Mouse (Mus musculus) Patski (cell line): Measurements from ENCODE around the gene Ctnnb1. TPM values are rescaled to one million over a fixed set of nuclear protein-coding genes. Genes with fewer than 3 reads are reported as not detected.

Experiments
- ATAC-seq: fragments of 100-300 bp; one replicate; pipeline ENCODE4 v1.8.0; 2021
- CTCF ChIA-PET: fragments of 350-600 bp; sonication (Branson Sonifier 250); formaldehyde crosslinking; loops from one replicate; lab custom pipeline; 2022; ENCODE audit warnings: inconsistent platforms; lab: Charles Lee
- POLR2A ChIA-PET: fragments of 350-600 bp; sonication (Branson Sonifier 250); formaldehyde crosslinking; loops from one replicate; lab custom pipeline; 2022; ENCODE audit warnings: antibody characterized with exemption, inconsistent platforms; lab: Charles Lee
- DNase-seq: peaks from one replicate; pipeline ENCODE4 v3.0.0-alpha.2; 2011; ENCODE audit warnings: low read depth, low spot score
- H3K27me3 ChIP-seq: fragments of 371-371 bp; one replicate; pipeline ENCODE4 v1.5.1; 2021
- CTCF ChIP-seq: fragments of 100-300 bp; IDR thresholded peaks from one replicate; pipeline ENCODE4 v1.5.1; 2021
- in situ Hi-C: fragments of 300-500 bp; cut with MboI; formaldehyde crosslinking; loops from 3 replicates; pipeline ENCODE4 v1.11.1; 2018; ENCODE audit warnings: low pct_unique_long_range_greater_than_20kb, mixed read lengths
- polyA plus RNA-seq: library from polyadenylated mRNA; unstranded; gene quantifications from one replicate; pipeline ENCODE4 v1.2.3, GENCODE M21; 2021

Ctnnb1 gene
- polyA plus RNA-seq, 1 experiment from 2014 or later = 651 TPM

- ChIA-PET POLR2A (no interaction called here), CTCF (no interaction called here)
- H3K27me3 ChIP-seq = no peaks in the 10 kb centered on the region
- ATAC-seq (no peak), DNase-seq (no peak)
- no peak for TF ChIP-seq CTCF
- in situ Hi-C loops = no loop called here
These were observed 32.5 kb downstream of the Ctnnb1 start for GRCm38 (mm10) chr9:120961466-120961865.

GRCm38 (mm10) chr9:120961969-120962700 is 33.1 kb downstream of the Ctnnb1 start:
- in situ Hi-C loops = no loop called here
- ChIA-PET POLR2A (interaction anchor here (0.8 kb wide), 1 partner anchor 147 kb away, joined by 4 read pairs; no protein-coding TSS in a partner anchor), CTCF (interaction anchor here (2.4 kb wide), 1 partner anchor 20 kb away, joined by 6 read pairs; no protein-coding TSS in a partner anchor)
- no peaks in the 10 kb centered on the region for H3K27me3 ChIP-seq
- no peak for TF ChIP-seq CTCF
- no peak for ATAC-seq
- DNase-seq = no peak

GRCm38 (mm10) chr9:120963104-120963503 is 34.1 kb downstream of the Ctnnb1 start:
- no peaks in the 10 kb centered on the region for H3K27me3 ChIP-seq
- no peak for TF ChIP-seq CTCF
- ATAC-seq = no peak
- in situ Hi-C loops = no loop called here
- DNase-seq = no peak
- ChIA-PET CTCF (interaction anchor here (2.4 kb wide), 1 partner anchor 20 kb away, joined by 6 read pairs; no protein-coding TSS in a partner anchor), POLR2A (interaction anchor here (0.8 kb wide), 1 partner anchor 148 kb away, joined by 4 read pairs; no protein-coding TSS in a partner anchor)

GRCm38 (mm10) chr9:120963720-120964119 is 34.7 kb downstream of the Ctnnb1 start:
- ChIA-PET POLR2A (no interaction called here), CTCF (interaction anchor here (1.0 to 2.4 kb wide), 2 partner anchors 21 to 126 kb away, joined by 3 to 6 read pairs; no protein-coding TSS in a partner anchor)
- no peaks in the 10 kb centered on the region for H3K27me3 ChIP-seq
- no peak for TF ChIP-seq CTCF
- DNase-seq (no peak), ATAC-seq (peak; percentile 55)
- in situ Hi-C loops = no loop called here

- DNase-seq = no peak
- H3K27me3 ChIP-seq = no peaks in the 10 kb centered on the region
- POLR2A ChIA-PET = no interaction called here
- in situ Hi-C loops = no loop called here
- ATAC-seq = peak; percentile 58
- CTCF ChIA-PET = interaction anchor here (0.8 to 2.4 kb wide), 3 partner anchors 22 to 144 kb away, joined by 3 to 6 read pairs (median 3); no protein-coding TSS in a partner anchor
- no peak for TF ChIP-seq CTCF
These were observed 35.2 kb downstream of the Ctnnb1 start for GRCm38 (mm10) chr9:120964224-120964623.

- H3K27me3 ChIP-seq = no peaks in the 10 kb centered on the region
- in situ Hi-C loops = no loop called here
- DNase-seq = no peak
- ChIA-PET POLR2A (interaction anchor here (0.9 kb wide), 1 partner anchor 13 kb away, joined by 3 read pairs; no protein-coding TSS in a partner anchor), CTCF (interaction anchor here (0.8 to 1.0 kb wide), 2 partner anchors 29 to 143 kb away, joined by 3 read pairs; no protein-coding TSS in a partner anchor)
- ATAC-seq = no peak
- no peak for TF ChIP-seq CTCF
These were observed 36.0 kb downstream of the Ctnnb1 start for GRCm38 (mm10) chr9:120965007-120965406.

- ATAC-seq = no peak
- no peak for TF ChIP-seq CTCF
- DNase-seq = no peak
- in situ Hi-C loops = no loop called here
- ChIA-PET CTCF (interaction anchor here (1.2 to 1.6 kb wide), 2 partner anchors 20 to 28 kb away, joined by 3 to 4 read pairs; no protein-coding TSS in a partner anchor), POLR2A (no interaction called here)
- H3K27me3 ChIP-seq = no peaks in the 10 kb centered on the region
These were observed 44.1 kb downstream of the Ctnnb1 start for GRCm38 (mm10) chr9:120973026-120973515.

GRCm38 (mm10) chr9:120974209-120974608 is 45.2 kb downstream of the Ctnnb1 start:
- TF ChIP-seq CTCF = no peak
- POLR2A ChIA-PET = no interaction called here
- in situ Hi-C loops = no loop called here
- CTCF ChIA-PET = no interaction called here
- H3K27me3 ChIP-seq = no peaks in the 10 kb centered on the region
- DNase-seq = no peak
- no peak for ATAC-seq

GRCm38 (mm10) chr9:120976158-120976557 is 47.1 kb downstream of the Ctnnb1 start:
- POLR2A ChIA-PET = no interaction called here
- no peak for DNase-seq
- ATAC-seq = no peak
- TF ChIP-seq CTCF = no peak
- in situ Hi-C loops = no loop called here
- CTCF ChIA-PET = interaction anchor here (1.3 kb wide), 1 partner anchor 10 kb away, joined by 3 read pairs; no protein-coding TSS in a partner anchor
- no peaks in the 10 kb centered on the region for H3K27me3 ChIP-seq

GRCm38 (mm10) chr9:120976856-120977255 is 47.8 kb downstream of the Ctnnb1 start:
- ATAC-seq (no peak), DNase-seq (no peak)
- no peak for TF ChIP-seq CTCF
- POLR2A ChIA-PET = no interaction called here
- no peaks in the 10 kb centered on the region for H3K27me3 ChIP-seq
- in situ Hi-C loops = no loop called here
- CTCF ChIA-PET = no interaction called here

GRCm38 (mm10) chr9:120981777-120982176 is 52.8 kb downstream of the Ctnnb1 start:
- ATAC-seq = no peak
- POLR2A ChIA-PET = no interaction called here
- no peaks in the 10 kb centered on the region for H3K27me3 ChIP-seq
- CTCF ChIA-PET = no interaction called here
- TF ChIP-seq CTCF = no peak
- in situ Hi-C loops = no loop called here
- no peak for DNase-seq
